Mouse (Mus musculus) testis, postnatal 14 days (tissue): ENCODE data around the gene Klf15.
A peak's percentile ranks its signal among the peaks of the same experiment; 100 is the strongest.

Source experiments
- DNase-seq: peaks from one replicate; pipeline ENCODE4 v3.0.0; 2021; ENCODE audit warnings: low spot score

The Klf15 gene

DNA sequence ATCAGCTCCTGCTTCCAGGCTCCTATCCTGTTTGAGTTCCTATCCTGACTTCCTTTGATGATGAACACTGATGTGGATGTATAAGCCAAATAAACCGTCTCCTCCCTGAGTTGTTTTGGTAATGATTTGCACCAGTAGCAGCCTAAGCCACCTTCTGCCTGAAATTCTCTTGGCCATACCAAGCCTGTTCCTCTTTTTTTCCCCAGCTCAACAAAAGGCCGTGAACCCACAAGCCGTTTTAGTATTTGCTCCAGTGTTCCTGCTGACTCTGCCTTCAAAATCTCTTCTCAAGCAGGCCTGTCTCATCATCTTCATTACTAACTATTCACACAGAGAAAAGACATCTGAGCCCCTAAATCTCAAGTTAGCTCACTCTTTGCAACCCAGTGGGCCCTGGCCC lies 31.8 kb downstream of the Klf15 start:
- no peak for DNase-seq

- DNase-seq, result no peak
Observed at GRCm38 (mm10) chr6:90494566-90494965, 32.2 kb downstream of the Klf15 start.

DNA sequence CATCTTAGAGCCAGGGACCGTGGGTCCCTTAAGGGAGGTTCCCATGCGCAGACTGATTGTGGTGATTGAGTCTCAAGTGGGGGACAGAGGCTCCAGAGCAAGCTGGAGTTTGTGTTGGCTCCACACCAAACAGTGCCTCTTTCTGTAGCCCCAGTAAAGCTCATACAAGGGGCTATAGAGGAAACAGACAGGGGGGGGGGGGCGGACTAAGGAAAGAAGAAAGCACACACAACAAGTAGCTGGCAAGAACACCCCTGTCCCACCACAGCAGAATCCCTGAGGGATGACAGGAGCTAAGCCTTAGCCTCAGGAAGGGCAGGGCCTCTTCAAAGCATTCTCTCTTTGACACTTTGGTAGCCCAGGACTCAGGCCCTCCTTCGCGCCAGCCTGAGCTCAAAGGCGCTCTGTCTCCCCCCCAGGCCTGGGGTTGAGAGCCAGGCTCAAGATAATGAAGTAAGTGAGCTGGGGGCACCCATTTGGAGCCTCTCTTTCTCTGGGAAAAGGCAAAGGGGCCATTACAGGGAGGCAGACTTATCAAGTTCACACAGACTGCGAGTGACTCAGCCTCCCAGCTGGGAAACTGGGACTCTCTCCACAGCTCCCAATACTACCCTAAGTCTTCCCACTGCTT lies 33.0 kb downstream of the Klf15 start:
- DNase-seq, result no peak

GRCm38 (mm10) chr6:90496217-90496616 lies 33.8 kb downstream of the Klf15 start:
- DNase-seq, result no peak

DNA sequence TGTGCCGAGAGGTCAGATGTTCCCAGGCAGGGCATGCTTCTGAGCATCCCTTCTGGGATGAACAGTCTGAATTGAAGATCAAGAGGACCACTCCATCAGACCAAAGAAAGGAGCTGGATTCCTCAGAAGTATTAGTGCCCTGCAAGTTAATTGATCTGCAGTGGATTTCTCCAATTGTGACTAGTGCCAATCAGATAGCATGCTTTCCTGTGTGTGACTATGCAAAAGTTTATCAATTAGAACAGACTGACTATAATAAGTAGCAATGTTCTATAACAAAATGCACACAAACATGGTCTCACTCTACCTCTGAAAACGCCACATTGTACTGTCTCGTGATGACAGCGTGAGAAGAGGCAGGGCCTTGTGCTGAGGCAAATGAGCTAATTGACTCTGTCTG lies 37.1 kb downstream of the Klf15 start:
- no peak for DNase-seq

GRCm38 (mm10) chr6:90501222-90501940 lies 39.0 kb downstream of the Klf15 start:
- DNase-seq, result no peak

- no peak for DNase-seq
Observed at GRCm38 (mm10) chr6:90505906-90506305, 43.5 kb downstream of the Klf15 start.

- peak; percentile 70 for DNase-seq
Observed at GRCm38 (mm10) chr6:90506673-90507311, 44.4 kb downstream of the Klf15 start.

- DNase-seq, result no peak
Observed at GRCm38 (mm10) chr6:90507443-90507842, 45.1 kb downstream of the Klf15 start.

GRCm38 (mm10) chr6:90508197-90508624 lies 45.8 kb downstream of the Klf15 start:
- peak; percentile 34 for DNase-seq

GRCm38 (mm10) chr6:90509085-90509484 lies 46.7 kb downstream of the Klf15 start:
- peak; percentile 65 for DNase-seq

DNA sequence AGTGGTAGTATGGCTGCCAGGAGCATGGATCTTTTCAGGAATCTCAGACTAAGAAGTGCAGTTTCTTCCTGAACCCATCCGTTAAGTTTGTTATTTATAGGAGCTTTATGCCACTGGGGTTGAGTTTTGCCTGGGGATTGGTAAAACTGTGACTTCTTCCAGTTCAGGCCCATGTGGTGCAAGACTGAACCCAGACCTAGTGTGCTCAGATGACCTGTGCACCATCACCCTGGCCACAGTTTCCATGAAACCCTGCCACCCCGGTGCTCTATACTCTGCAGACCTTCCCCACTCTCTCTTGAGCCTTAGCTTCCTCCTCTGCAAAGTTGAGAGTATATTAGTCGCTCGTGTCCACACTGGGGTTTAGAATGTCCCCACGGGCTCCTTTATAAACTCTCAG lies 50.0 kb downstream of the Klf15 start:
- DNase-seq, result no peak

- no peak for DNase-seq
Observed at GRCm38 (mm10) chr6:90513074-90513856, 50.9 kb downstream of the Klf15 start.

DNA sequence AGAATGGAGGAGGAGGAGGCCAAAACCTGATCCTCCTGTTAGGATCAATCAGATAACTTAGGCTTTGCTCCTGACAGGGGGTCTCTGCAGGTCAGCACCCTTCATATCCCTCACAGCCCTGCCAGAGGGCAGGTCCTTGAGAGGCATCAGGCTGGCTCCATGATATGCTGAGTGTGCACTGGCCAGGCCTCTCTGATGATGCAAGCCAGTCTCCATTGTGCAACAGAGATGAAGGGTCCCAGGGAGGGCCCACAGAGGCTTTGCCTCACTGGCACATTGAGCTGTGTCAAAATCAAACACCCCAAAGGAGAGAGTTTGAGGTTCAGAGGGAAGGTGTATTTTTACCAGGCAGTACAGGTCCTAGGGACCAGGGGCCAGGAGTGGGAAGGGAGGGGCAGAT lies 52.0 kb downstream of the Klf15 start:
- DNase-seq, result no peak

- peak; percentile 64 for DNase-seq
Observed at GRCm38 (mm10) chr6:90514883-90515405, 52.6 kb downstream of the Klf15 start.

DNA sequence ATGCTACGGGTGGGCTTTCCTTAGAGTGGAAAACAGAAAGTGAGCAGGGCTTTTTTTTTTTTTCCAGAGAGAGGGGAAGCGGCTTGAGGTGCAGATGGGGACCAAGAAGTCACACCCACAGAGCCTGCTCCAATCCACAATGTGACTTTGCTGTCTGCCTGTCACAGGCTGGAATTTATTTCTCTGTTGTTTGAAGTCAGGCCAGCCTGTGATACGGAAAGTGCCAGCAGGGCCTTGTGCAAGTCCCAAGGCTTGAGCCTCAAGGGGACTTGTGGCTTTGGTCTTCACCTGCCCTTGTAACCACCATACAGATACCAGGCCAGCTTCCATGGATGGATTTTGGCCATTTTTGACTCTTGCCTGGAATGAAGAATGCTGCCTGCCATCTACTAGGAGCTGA lies 56.5 kb downstream of the Klf15 start:
- no peak for DNase-seq

- no peak for DNase-seq
Observed at GRCm38 (mm10) chr6:90519375-90519774, 57.0 kb downstream of the Klf15 start.
